Mouse (Mus musculus) spleen, adult 2 months (tissue): ENCODE results near the gene Olfr1219.

ENCODE experiments used
- CTCF ChIP-seq: fragments of 200-500 bp; IDR thresholded peaks from 2 replicates; pipeline ENCODE4 v1.5.1; 2011; ENCODE audit warnings: mild to moderate bottlenecking, inconsistent platforms; ENCODE audit not compliant: insufficient read depth, insufficient read length, insufficient replicate concordance; ENCODE audit errors: extremely low read depth
- POLR2A ChIP-seq: fragments of 200-500 bp; IDR thresholded peaks from 2 replicates; pipeline ENCODE4 v1.6.1; 2011; ENCODE audit warnings: low read depth, low read length, inconsistent platforms

DNA sequence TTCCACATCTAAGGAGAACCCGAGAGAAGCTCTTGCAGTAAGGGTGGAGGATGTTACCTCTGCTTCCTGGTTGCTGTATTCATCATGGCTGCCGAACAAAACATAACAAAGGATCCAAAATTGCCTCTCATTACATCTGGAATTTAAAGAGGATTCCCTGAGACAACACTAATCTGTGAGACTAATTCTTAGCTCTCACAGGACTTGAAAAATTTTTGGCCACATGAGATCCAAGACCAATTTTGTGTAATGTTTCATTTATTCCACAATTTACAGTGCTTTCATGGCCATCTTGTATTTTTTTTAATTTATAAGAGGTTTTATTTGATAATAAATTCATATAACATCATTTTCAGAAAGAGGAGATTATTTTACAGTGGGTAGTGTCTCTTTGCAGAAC is 51.3 kb downstream of the Olfr1219 start, which contains the start of gene Olfr1217:
- no peak for TF ChIP-seq CTCF
- no peak for TF ChIP-seq POLR2A
